Mouse (Mus musculus): ENCODE data around the gene Rtl5. TPM values are rescaled to one million over a fixed set of nuclear protein-coding genes. Genes with fewer than 3 reads are reported as not detected.

The Rtl5 gene
- total RNA-seq (2023): 0.59 TPM

DNA sequence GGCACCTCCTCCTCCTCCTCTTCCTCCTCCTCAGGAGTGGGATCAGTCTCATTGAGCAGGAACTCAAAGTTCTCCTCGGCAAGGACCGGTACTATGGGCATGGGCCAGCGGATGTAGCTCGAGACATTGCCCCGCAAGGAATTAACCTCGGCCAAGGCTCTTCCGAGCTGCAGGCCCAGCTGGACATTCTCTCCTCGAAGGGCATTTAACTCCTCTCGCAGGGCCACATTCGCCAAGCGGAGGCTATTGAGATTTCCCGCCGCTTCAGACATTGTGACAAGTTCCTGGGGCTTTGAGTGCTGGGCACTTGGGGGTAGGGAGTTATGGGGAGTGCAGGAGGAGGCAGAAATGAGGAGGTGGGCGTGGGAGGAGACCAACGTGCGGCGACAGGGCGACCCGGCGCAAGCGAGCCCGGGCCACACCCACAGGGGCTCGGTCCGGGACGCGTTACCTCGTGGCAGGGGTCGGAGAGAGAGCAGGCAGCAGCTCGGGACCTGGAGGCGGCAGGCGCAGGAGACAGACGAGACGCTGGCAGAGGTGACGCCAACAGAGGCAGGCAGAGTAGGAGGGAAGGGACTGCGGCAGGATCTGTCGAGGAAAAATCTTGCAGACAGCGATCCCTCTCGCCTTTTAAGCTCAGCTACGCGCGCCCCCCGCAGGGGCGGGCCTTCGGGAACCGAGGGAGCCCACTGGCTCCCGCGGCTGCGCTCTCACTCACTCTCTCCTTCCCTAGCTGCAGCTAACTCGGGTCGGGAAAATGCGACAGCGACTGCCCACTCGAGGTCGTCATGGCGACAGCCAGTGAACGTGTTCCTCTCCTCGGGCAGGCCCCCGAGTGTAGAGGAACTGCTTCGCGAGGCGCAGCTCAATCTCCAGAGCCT is at the start of gene Rtl5:
Rtl5 (minus strand) TSS at position 714 of the 881 bp plus-strand sequence.

DNA sequence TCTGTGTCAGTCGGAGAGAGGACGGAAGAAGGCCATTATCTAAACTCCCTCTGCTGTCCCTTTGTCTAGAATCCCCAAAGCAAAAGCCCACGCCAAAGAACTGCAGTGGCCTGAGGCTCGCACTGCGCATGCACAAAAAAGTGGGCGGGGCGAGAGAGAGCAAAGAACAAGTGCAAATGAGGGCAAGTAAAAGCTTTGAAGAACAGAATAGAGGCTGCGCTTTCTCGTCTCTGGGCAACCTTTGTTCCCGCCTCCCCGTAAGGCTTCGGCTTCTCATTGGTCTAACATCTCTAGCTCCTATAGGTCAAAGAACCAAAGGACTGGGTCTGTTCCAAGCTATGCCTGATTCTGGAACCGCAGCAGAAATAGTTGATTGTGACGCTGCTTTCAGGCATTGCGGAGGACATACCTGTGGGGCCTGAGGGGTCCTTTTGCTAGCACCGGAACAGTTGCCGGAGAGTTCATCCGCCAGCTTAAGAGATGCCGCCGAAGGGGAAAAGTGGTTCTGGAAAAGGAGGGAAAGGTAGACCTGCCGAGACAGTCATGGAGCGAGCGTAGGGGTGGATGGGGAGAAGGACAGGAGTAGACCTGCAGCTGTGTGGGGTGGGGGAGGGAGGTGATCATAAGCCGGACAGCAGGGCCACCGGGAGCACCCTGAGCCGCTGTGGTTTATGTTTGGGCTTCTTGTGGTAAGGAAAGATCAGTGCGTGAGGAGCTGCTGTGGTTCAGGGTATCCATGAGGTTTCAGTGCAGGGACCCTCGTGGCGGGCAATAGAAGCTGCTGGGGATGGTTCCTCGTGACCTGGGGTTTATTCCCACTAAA is 48.1 kb upstream of the Rtl5 start, which contains the start of gene Pin4:
Pin4 (plus strand) TSS at position 406 of the 823 bp plus-strand sequence.

Other genes starting within 250 kb of the Rtl5 start
- gene Nhsl2, start 221.9 kb downstream of the Rtl5 start, total RNA-seq (2023): 2.2 TPM
- gene Pin4, start 48.1 kb upstream of the Rtl5 start, total RNA-seq (2023): 12.2 TPM
- gene Ercc6l, start 85.8 kb upstream of the Rtl5 start, total RNA-seq (2023): 1.9 TPM
- 3,836 TPM for gene Rps4x, start 118.1 kb upstream of the Rtl5 start, total RNA-seq (2023)
- not detected for gene Cited1, start 180.9 kb upstream of the Rtl5 start, total RNA-seq (2023)